Mouse (Mus musculus) T-cell, adult 2 months (primary cell): Measurements from ENCODE around the gene Efl1.
"Not testable (repeated sequence)": the region's sequence is repeated elsewhere in the genome, so short reads cannot be mapped to it uniquely, and the experiment has no call there.

ENCODE experiments used
- DNase-seq: peaks from one replicate; pipeline ENCODE4 v3.0.0; 2022; ENCODE audit warnings: low spot score

Gene Efl1

DNA sequence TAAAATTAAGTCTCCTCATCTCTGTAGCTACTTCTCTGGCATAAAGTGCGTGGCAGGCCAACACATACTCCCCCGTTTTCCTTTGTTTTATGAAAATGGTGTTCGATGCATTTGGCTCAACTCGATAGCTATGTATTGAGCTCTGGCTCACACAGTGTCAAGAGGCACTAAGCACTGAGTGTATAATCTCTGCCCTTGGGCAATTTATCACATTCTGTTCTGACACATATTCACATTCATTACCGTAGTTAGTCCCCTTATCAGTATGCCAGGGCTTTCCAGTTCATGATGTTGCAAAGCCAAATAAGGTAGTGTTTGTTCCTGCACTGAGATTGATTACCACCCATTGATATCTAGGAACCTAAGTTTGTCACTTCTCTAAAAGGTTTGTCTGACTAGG is 71.3 kb downstream of the Efl1 start:
- DNase-seq, result no peak

DNA sequence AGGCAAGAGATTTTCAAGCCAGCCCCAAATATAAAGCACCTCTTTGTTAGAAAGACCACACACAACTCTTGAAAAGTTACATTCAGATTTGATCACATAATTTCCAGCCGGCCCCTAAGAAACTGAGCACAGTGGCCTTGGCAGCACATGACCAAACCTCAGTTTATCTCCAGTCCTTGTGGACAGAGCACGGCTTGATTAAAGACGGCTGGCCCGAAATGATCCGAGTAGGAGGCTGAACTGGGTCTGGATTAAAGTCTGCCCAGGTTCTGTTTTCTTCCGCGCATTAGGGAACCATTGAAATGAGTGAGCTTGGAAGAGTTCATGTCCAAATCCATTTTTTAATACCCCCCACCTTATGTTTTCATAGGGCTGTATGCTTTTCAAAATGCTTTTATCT is 72.1 kb downstream of the Efl1 start:
- no peak for DNase-seq

DNA sequence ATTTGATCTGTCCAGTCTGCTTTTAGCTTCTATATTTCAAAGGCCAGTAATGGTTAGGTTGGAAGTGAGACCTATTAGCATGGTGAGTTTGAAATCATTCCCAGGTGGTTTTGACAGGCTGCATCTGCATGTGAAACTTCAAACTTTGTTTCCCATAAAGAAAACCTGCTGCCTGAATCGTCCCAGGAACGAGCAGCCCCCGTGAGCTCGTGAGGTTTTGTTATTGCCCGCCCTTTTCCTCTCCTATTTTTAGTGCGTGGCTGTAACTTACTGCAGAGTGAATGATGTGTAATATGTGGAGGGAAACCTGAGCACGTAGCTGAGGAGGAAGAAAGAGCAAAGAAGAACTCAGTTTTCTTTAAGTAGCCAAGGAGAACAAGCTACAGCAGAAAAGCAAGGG is 72.5 kb downstream of the Efl1 start:
- no peak for DNase-seq

- no peak for DNase-seq
These were observed 74.2 kb downstream of the Efl1 start for GRCm38 (mm10) chr7:82722486-82723123.

DNA sequence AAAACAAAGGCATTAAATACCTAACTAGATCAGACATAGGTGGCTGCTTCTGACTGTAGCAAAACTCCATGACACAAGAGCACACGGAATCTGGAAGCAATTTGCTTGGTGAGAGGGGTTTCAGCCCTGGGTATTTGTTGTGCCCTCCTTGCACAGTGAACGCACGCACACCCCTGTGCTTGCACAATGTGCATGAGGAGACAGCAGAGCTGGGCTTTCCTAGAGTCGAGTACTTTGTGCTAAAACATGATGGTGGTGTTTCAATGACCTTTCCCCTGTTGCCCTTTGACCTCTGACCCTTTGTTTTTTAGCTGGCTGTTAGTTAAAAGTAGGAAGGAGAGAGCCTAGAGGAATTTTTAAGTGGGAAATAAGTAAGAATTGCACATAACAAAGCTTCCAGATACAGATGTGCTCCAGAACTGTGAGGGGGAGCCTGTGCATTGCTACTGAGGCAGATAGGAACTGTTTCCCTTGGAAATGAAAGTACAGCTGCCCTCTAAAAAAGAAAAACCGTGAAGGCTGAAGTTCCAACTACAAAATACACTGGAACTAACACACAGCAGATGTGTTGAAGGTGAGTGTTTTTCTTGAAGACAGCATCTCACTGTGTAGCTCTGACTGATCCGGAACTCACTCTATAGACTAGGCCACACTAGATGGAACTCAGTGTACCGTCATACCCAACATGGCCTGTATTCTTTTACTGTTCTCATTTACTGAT is 74.9 kb downstream of the Efl1 start:
- DNase-seq, result no peak

- no peak for DNase-seq
These were observed 76.1 kb downstream of the Efl1 start for GRCm38 (mm10) chr7:82724491-82724890.

- DNase-seq, result no peak
These were observed 76.7 kb downstream of the Efl1 start for GRCm38 (mm10) chr7:82725006-82725636.

DNA sequence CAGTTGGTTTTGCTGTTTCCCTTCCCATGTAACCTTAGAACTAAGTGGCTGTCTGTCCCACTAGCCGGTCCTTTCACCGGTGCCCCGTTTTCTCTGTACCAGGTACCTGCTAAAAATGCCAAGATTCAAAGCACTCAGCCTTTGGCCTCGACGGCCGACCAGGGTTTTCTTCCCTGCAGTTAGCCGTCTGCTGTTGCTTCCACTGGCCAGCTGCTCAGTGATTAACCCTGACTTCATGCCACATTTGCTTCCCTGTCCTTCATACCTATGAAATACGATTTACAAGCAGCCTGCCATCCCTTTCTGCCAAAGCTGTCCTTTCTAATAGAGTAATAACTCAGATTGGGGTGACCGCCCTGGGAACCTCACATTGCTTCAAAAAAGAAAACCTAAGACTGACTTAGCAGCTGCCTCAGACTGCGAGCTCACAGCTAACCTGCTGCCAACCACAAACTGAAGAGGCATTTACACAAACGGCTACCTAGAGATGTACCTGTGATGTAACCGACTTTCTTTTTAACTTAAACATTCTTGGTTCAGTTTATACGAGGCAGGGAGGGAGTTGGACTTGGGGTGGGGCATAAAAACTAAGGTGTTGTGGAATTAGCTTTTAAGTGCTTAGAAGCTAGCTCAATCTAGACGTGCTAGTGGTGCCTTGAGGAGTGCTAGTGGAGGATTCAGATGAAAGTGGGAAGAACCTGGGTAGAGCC is 77.5 kb downstream of the Efl1 start:
- no peak for DNase-seq

GRCm38 (mm10) chr7:82727066-82727465 is 78.7 kb downstream of the Efl1 start:
- no peak for DNase-seq

- DNase-seq, result not testable (repeated sequence)
These were observed 80.6 kb downstream of the Efl1 start for GRCm38 (mm10) chr7:82729009-82729408.

DNA sequence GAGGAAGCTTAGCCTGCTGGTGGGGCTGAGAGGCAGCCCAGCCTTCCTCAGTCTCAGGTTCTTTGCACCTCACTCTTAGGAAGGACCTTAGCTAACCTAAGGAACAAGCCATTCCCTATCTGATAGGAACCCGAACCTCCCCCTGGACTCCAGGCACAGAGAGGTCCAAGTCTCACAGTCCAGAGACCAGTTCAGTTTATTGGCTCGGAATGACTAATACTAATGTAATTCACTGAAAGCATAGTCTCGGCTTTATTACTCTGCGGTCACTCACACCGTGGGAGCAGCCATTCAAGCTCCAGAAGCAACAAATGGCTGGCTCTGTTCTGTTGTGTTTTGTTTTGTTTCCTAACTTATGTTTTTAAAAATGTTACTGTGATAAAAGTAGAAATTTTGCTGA is 84.7 kb downstream of the Efl1 start:
- no peak for DNase-seq

DNA sequence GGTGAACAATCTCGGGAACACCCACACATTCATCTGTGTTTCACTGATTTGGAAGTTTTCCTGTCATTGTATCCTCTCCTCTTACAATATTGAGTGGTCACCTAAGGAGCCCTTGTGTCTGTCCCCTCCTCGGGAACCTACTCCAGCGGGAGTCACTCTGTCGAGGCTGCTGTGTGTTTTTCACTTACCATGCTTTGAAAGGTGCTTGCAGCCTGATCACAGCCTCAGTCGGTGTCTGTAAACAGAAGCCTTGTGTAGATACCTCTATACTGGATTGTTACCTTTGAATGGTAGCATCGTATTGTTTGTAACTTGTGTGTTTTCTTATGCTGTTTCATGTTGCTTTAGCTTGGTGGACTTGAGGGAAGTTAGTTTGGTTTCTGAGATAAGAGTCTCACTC is 85.6 kb downstream of the Efl1 start:
- DNase-seq, result no peak

- no peak for DNase-seq
These were observed 86.6 kb downstream of the Efl1 start for GRCm38 (mm10) chr7:82734748-82735600.

DNA sequence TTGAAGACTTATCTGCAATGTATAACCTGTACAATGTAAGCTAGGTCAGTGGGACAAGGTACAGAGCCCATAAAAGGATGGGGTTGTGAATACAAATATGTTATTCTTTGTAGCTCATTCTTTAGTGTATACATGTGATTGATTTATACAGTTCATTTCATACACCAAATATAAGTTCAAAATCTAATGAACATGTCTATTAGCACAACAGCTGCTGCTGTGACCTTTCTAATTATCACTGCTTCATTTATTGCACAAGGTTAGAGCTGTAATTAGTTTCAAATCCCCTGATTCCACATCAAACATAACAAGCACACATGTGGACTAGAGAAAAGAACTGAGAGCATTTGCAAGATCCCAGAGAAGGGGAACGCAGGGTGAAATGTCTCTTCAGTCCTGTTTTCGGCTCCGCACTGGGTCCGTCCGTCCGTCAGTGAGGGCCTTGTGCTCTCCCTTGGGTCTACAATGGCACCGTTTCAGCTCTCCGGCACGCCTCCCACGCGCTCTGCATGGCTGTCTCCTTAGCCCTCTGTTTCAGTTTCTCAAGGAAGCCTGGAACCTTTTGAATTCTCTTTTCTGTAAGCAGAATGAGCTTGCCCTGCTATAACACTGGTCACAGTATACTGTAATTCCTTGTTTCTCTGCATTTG is 94.8 kb downstream of the Efl1 start:
- no peak for DNase-seq

GRCm38 (mm10) chr7:82744167-82744715 is 95.8 kb downstream of the Efl1 start:
- DNase-seq, result no peak

- DNase-seq, result no peak
These were observed 100.4 kb downstream of the Efl1 start for GRCm38 (mm10) chr7:82748812-82749211.

- no peak for DNase-seq
These were observed 100.8 kb downstream of the Efl1 start for GRCm38 (mm10) chr7:82749239-82749638.

DNA sequence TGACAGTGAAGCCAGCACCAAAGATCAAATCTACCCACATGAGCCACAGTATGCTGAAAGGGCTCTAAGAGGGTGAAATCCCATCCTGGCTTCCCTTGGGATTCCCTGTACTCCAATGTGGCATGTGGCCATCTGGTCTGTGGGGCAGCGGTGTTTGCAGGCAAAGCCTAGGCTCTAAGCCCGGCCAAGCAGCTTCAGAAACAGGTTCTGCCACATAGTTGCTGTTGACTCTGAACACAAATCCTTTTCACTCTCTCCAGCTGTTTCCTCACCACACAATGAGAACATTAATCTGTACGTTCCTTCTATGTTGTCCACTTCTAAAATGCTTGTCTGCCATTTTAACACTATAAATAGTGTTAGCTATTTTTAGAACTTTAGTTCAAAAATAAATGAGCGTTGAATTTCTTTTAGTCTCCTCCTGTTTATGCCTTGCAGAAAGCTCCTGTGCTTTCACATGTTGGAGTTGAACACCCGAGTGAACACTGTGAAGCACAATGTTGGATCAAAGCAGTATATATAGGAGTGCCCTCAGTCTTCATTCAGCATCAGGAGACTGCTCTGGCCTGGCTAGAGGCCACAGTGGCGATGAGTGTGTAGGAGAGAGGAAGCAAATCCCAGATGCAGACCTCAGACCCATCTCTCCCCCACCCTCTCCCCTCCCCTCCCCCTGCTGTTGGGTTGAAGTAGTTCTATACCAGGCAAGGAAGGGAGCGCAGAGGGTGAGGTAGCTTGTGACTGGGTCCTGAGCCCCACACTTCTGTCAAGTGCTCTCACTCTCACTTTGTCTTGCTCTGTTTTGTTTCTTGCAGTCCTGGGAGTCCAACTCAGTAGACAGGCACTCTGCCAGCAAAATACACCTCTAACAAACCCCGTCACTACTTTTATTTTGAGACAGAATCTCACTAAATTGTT is 104.0 kb downstream of the Efl1 start:
- DNase-seq, result no peak

DNA sequence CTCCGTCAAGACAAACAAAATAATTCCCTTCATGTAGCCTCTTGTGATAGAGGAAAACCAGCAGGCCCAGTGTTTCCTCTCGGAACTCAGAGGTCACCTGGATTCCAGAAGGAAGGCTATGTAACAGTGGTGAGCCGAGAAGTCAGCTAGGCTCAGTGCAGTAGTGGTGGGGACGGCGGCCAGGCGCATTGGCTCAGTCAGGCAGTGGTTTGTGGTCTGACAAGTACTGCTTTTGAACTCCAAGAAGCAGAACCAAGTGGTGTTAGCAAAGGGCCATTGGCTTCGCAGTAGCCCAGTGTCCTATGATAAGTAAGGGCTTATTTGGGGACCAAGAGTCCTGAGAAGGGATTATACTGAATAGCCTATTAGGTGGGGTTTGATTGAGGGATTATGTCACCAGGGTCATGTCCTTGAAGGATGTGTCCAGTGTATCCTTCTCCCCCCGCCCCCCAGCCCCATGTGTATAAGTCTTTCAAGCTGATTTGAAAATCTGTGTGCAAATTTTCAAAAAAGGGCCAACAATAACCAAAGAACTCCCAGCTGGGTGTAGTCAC is 107.3 kb downstream of the Efl1 start:
- DNase-seq, result no peak

GRCm38 (mm10) chr7:82758521-82758920 is 110.1 kb downstream of the Efl1 start:
- no peak for DNase-seq
